Mouse (Mus musculus) intestine, embryonic 16.5 days (tissue): ENCODE data around the gene Rgs10. TPM values are rescaled to one million over a fixed set of nuclear protein-coding genes. Genes with fewer than 3 reads are reported as not detected.

Experiments
- ATAC-seq: fragments of 200-750 bp; cut with Nextera tagmentation; 2 replicates; pipeline ENCODE4 v1.8.0; 2017; ENCODE audit warnings: moderate TSS enrichment, moderate library complexity
- H3K27ac ChIP-seq: fragments of 300-500 bp; sonication (generic); 2 replicates; pipeline ENCODE4 v1.5.1; 2014; ENCODE audit warnings: mild to moderate bottlenecking, low read length
- H3K27me3 ChIP-seq: fragments of 300-500 bp; sonication (generic); replicated peaks from 2 replicates; pipeline ENCODE4 v1.6.1; 2014; ENCODE audit warnings: low read length, control low read depth, mixed read lengths; ENCODE audit not compliant: control insufficient read depth, insufficient read depth
- H3K36me3 ChIP-seq: fragments of 300-500 bp; sonication (generic); 2 replicates; pipeline ENCODE4 v1.6.1; 2014; ENCODE audit warnings: low read length, control low read depth; ENCODE audit not compliant: control insufficient read depth, insufficient read depth
- H3K4me1 ChIP-seq: fragments of 300-500 bp; sonication (generic); 2 replicates; pipeline ENCODE4 v1.6.1; 2014; ENCODE audit warnings: low read length, control low read depth, mixed read lengths; ENCODE audit not compliant: control insufficient read depth, insufficient read depth
- H3K4me2 ChIP-seq: fragments of 300-500 bp; sonication (generic); 2 replicates; pipeline ENCODE4 v1.6.1; 2014; ENCODE audit warnings: low read depth, low read length, control low read depth
- H3K4me3 ChIP-seq: fragments of 300-500 bp; sonication (generic); 2 replicates; pipeline ENCODE4 v1.5.1; 2014; ENCODE audit warnings: mild to moderate bottlenecking, low read length
- H3K9ac ChIP-seq: fragments of 300-500 bp; sonication (generic); 2 replicates; pipeline ENCODE4 v1.6.1; 2014; ENCODE audit warnings: low read depth, low read length
- H3K9me3 ChIP-seq: fragments of 300-500 bp; sonication (generic); 2 replicates; pipeline ENCODE4 v1.6.1; 2016; ENCODE audit warnings: low read length, control low read depth; ENCODE audit not compliant: control insufficient read depth
- WGBS: fragments of 180-500 bp; shearing (Covaris S2); extraction: QIAGEN DNeasy Blood & Tissue Kit; methylation state at CpG from one replicate; pipeline ENCODE4 v1.1.7; 2014; 5-methylcytosine and 5-hydroxymethylcytosine counted together
- polyA plus RNA-seq: library from polyadenylated mRNA; unstranded; fragments of >200 nt; fragmentation: Nextera tagmentation; extraction: Ambion mirVana; gene quantifications from 2 replicates; pipeline ENCODE4 v1.2.1, GENCODE M21; 2015

The Rgs10 gene
- polyA plus RNA-seq, 1 experiment from 2014 or later, result 28.1 TPM

DNA sequence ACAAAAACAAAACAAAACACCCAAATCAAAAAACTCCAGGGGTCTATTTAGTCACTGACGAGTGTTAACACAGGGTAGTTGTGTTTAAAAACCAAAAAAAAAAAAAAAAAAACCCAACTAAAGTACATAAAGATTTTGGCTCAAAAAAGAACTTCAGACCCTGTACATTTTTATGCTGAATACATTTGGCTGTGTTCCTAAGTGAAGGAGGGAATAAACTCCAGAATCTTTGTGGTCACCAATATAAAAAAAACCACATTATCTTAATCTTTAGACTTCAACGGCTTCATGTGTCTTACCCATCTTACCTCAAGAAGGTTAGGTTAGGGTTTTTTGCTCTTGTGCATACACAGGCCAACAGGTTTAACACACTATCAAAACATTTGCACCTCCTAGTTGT lies 22.0 kb upstream of the Rgs10 start:
- Histone ChIP-seq H3K9ac (no peak overlapping the region), H3K36me3 (0 out of 2 replicates have a peak, but pooled peaks cover 2% of the 10 kb centered on the region), H3K27ac (no peak overlapping the region), H3K9me3 (no peaks in the 10 kb centered on the region), H3K4me3 (no peak overlapping the region), H3K4me1 (no peaks in the 10 kb centered on the region), H3K27me3 (no peaks in the 10 kb centered on the region), H3K4me2 (no peak overlapping the region)
- no peak for ATAC-seq
- 84% methylated on average over 2 of the region's 2 CpGs for WGBS

DNA sequence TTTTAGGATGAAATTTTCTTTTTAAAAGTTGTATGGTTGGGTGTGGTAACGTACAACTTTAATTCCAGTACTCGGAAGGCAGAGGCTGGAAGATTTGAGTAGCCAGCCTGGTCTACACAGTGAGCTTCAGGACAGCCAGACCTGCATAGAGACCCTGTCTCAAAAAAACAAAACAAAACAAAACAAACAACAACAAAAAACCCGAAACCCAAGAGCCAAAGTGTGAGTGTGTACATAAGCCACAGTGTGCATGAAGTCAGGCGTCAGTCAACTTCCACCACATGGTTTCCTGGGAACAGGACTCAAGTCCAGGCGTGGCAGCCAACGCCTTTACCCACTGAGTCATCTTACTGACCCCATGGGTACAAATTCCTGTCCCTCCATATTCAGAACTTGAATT lies 20.7 kb upstream of the Rgs10 start:
- ATAC-seq, result no peak
- Histone ChIP-seq H3K27me3 (no peaks in the 10 kb centered on the region), H3K4me2 (no peak overlapping the region), H3K9ac (no peak overlapping the region), H3K36me3 (no peaks in the 10 kb centered on the region), H3K27ac (no peak overlapping the region), H3K4me3 (no peak overlapping the region), H3K4me1 (no peaks in the 10 kb centered on the region), H3K9me3 (no peaks in the 10 kb centered on the region)
- 87% methylated on average over 6 of the region's 6 CpGs for WGBS

DNA sequence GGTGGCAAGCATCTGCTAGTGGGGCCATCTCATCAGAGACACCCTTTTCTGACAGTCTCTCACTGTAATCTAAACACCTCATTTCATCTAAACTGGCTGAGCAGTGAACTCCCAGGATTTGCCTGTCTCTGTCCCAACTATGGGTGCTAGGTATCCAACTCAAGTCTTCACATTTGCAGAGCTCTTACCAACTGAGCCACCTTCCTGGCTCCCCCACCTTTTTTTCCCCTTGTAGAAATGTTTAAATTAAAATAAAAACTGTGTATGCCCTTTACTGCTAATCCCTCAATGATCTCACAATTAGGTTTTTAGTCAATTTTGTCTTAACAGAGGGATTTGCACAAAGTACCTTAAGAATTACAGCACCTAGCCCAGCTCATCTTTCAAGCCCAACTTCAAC lies 19.6 kb upstream of the Rgs10 start:
- no peaks in the 10 kb centered on the region for H3K9me3 ChIP-seq
- no peak overlapping the region for H3K9ac ChIP-seq
- no peaks in the 10 kb centered on the region for H3K4me1 ChIP-seq
- H3K36me3 ChIP-seq, result no peaks in the 10 kb centered on the region
- H3K27ac ChIP-seq, result no peak overlapping the region
- H3K27me3 ChIP-seq, result no peaks in the 10 kb centered on the region
- no peak for ATAC-seq
- no peak overlapping the region for H3K4me2 ChIP-seq
- no peak overlapping the region for H3K4me3 ChIP-seq

DNA sequence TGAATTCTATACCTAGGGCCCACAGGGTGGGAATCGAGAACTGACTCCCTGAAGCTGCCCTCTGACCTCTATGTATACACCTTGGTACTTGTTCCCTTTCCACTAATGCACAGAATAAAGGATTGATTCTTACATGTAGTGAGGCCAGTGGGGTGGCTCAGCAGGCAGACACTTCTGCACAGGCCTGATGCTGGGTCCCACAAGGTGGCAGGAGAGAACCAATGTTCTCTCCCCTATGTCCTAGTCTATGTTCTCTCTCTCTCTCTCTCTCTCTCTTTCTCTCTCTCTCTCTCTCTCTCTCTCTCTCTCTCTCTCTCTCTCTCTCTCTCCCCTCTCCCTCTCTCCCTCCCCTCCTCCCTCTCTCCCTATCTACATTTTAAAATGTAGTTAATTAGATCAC lies 14.7 kb upstream of the Rgs10 start:
- Histone ChIP-seq H3K4me3 (no peak overlapping the region), H3K27me3 (no peaks in the 10 kb centered on the region), H3K9me3 (no peaks in the 10 kb centered on the region), H3K36me3 (no peaks in the 10 kb centered on the region), H3K4me2 (no peak overlapping the region), H3K27ac (no peak overlapping the region), H3K9ac (no peak overlapping the region), H3K4me1 (no peaks in the 10 kb centered on the region)
- WGBS, result 47% methylated on average over 1 of the region's 1 CpGs
- ATAC-seq, result no peak

DNA sequence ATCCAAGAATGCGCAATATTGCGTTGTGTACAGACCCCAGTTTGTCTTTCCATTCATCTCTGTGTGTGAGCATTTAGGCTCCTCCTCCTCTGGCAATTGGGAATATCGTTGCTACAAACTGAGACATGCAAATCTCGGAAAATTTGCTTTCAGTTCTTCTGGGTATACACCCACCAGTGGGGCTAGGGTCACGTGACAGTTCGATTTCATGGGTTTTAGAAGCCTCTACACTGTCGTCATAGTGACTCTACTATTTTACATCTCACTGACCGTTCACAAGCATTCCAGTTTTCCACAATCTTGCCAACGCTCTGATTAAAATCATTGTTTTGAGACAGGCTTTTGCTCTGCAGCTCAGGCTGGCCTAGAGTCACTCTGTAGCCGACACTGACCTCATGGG lies 14.0 kb upstream of the Rgs10 start:
- no peak for ATAC-seq
- Histone ChIP-seq H3K4me2 (no peak overlapping the region), H3K9ac (no peak overlapping the region), H3K27me3 (no peaks in the 10 kb centered on the region), H3K4me3 (no peak overlapping the region), H3K36me3 (no peaks in the 10 kb centered on the region), H3K9me3 (no peaks in the 10 kb centered on the region), H3K4me1 (no peaks in the 10 kb centered on the region), H3K27ac (no peak overlapping the region)
- WGBS, result 75% methylated on average over 10 of the region's 10 CpGs

GRCm38 (mm10) chr7:128422491-128422890 lies 3.9 kb upstream of the Rgs10 start:
- Histone ChIP-seq H3K9me3 (no peaks in the 10 kb centered on the region), H3K4me3 (no peak overlapping the region), H3K36me3 (no peaks in the 10 kb centered on the region), H3K9ac (no peak overlapping the region), H3K4me2 (no peak overlapping the region), H3K27me3 (peaks cover 22% of the 10 kb centered on the region), H3K27ac (no peak overlapping the region), H3K4me1 (peaks cover 6% of the 10 kb centered on the region)
- WGBS, result 66% methylated on average over 3 of the region's 3 CpGs
- no peak for ATAC-seq

- Histone ChIP-seq H3K36me3 (no peaks in the 10 kb centered on the region), H3K4me1 (peaks cover 9% of the 10 kb centered on the region), H3K27ac (no peak overlapping the region), H3K9ac (no peak overlapping the region), H3K4me3 (no peak overlapping the region), H3K9me3 (no peaks in the 10 kb centered on the region), H3K4me2 (no peak overlapping the region), H3K27me3 (peaks cover 22% of the 10 kb centered on the region)
- WGBS, result 80% methylated on average over 7 of the region's 7 CpGs
- no peak for ATAC-seq
Measured at GRCm38 (mm10) chr7:128421701-128422100, 3.1 kb upstream of the Rgs10 start.

DNA sequence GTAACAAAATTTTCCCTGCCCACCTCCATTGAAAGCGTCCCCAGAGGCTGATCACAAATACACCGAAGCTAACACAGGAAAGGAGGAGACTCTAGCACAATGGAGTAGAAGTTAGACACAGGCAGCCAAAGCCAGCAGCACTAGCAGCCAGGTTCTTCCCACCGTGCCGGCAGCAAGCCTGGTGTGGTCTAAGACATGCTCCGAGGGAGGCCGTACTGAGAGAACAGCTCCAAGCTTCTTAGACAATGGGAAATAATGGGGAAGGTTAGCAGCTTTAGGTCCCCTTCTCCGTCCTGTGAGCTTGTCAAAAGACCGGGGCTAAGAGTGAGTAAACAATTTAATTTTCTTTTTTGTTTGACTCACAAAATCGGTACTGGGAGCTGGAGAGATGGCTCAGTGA lies 1.1 kb upstream of the Rgs10 start:
- H3K27me3 ChIP-seq, result peaks cover 22% of the 10 kb centered on the region

DNA sequence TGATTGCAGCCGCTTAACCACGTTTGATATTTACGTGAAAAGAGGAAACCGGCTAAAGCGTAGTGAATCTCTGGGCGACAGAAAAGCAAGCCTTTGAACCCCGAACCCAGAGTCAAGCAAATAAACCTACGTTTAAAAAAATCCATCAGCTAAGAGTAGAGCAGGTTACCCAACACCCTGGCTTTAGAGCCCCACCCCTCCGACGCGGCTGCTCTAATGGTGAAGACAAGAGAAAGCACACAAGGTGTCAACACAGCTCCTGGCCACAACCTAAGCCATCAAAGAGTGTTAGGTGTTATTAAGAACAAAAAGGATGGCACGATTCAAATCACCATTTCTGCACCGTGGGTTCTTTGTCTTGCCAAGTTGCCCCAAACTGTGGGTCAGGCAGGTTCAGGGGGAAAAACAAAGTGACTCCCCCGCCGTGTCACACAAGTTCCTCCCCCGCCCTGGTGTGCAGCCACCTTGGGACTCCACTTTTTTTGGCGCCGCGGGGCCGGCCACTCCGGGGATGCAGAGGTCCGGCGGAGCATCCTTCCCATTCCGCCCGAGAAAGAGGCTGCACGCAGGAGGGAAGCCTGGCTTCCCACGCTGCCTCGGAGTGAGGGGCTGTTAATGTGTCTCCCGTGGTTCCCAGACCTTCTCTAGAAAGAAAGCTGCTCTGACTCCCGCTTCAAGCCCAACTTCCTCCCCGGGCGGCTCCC lies 1.2 kb downstream of the Rgs10 start:
- Histone ChIP-seq H3K4me3 (peak overlapping the region; percentile 67), H3K36me3 (no peaks in the 10 kb centered on the region), H3K27ac (no peak overlapping the region), H3K4me1 (peaks cover 12% of the 10 kb centered on the region), H3K9me3 (no peaks in the 10 kb centered on the region), H3K27me3 (peaks cover 25% of the 10 kb centered on the region), H3K9ac (peak overlapping the region; percentile 75), H3K4me2 (peak overlapping the region; percentile 99)
- ATAC-seq, result 0 out of 2 replicates have a peak, but pooled peaks have one; percentile 3
- 3% methylated on average over 32 of the region's 32 CpGs for WGBS

More for the DNA sequence above, 1.1 kb upstream of the Rgs10 start:
- 20% methylated on average over 9 of the region's 9 CpGs for WGBS
- no peak overlapping the region for H3K9ac ChIP-seq
- H3K4me1 ChIP-seq, result peaks cover 9% of the 10 kb centered on the region
- H3K36me3 ChIP-seq, result no peaks in the 10 kb centered on the region
- ATAC-seq, result no peak
- no peak overlapping the region for H3K4me3 ChIP-seq
- no peak overlapping the region for H3K4me2 ChIP-seq
- H3K9me3 ChIP-seq, result no peaks in the 10 kb centered on the region
- no peak overlapping the region for H3K27ac ChIP-seq

GRCm38 (mm10) chr7:128416664-128417063 lies 1.9 kb downstream of the Rgs10 start:
- no peaks in the 10 kb centered on the region for H3K36me3 ChIP-seq
- H3K27ac ChIP-seq, result no peak overlapping the region
- 57% methylated on average over 6 of the region's 6 CpGs for WGBS
- H3K27me3 ChIP-seq, result peaks cover 25% of the 10 kb centered on the region
- no peak overlapping the region for H3K9ac ChIP-seq
- peak overlapping the region; percentile 99; the same call in 1 of the 2 replicates for H3K4me2 ChIP-seq
- no peaks in the 10 kb centered on the region for H3K9me3 ChIP-seq
- peaks cover 14% of the 10 kb centered on the region for H3K4me1 ChIP-seq
- no peak overlapping the region for H3K4me3 ChIP-seq
- ATAC-seq, result no peak
